Mouse (Mus musculus) layer of hippocampus, adult 9-11 months (tissue): ENCODE results near the gene Cyb5d1.
A peak's percentile ranks its signal among the peaks of the same experiment; 100 is the strongest.

ENCODE experiments used
- DNase-seq: peaks from one replicate; pipeline ENCODE4 v3.0.0; 2022

Cyb5d1 gene

GRCm38 (mm10) chr11:69377766-69378165, 17.7 kb downstream of the Cyb5d1 start:
- DNase-seq, result no peak

GRCm38 (mm10) chr11:69375646-69376045, 19.8 kb downstream of the Cyb5d1 start:
- no peak for DNase-seq

GRCm38 (mm10) chr11:69373223-69373965, 22.0 kb downstream of the Cyb5d1 start:
- DNase-seq, result no peak

- DNase-seq, result no peak
Observed at GRCm38 (mm10) chr11:69372780-69373170, 22.7 kb downstream of the Cyb5d1 start.

- DNase-seq, result peak; percentile 88
Observed at GRCm38 (mm10) chr11:69372056-69372779, 23.2 kb downstream of the Cyb5d1 start.

GRCm38 (mm10) chr11:69371601-69372000, 23.8 kb downstream of the Cyb5d1 start:
- no peak for DNase-seq

GRCm38 (mm10) chr11:69370817-69371215, 24.6 kb downstream of the Cyb5d1 start:
- no peak for DNase-seq

GRCm38 (mm10) chr11:69369990-69370816, 25.2 kb downstream of the Cyb5d1 start:
- no peak for DNase-seq

- no peak for DNase-seq
Observed at GRCm38 (mm10) chr11:69369215-69369989, 26.0 kb downstream of the Cyb5d1 start, which contains the start of gene Chd3. Gene Chd3 (minus strand): TSS chr11:69369406.

- no peak for DNase-seq
Observed at GRCm38 (mm10) chr11:69368356-69369214, 26.8 kb downstream of the Cyb5d1 start.

- DNase-seq, result no peak
Observed at GRCm38 (mm10) chr11:69367616-69368355, 27.6 kb downstream of the Cyb5d1 start.

GRCm38 (mm10) chr11:69366855-69367615, 28.4 kb downstream of the Cyb5d1 start:
- DNase-seq, result no peak

GRCm38 (mm10) chr11:69366157-69366854, 29.1 kb downstream of the Cyb5d1 start:
- DNase-seq, result peak; percentile 97

- no peak for DNase-seq
Observed at GRCm38 (mm10) chr11:69365722-69366121, 29.7 kb downstream of the Cyb5d1 start.

- peak; percentile 95 for DNase-seq
Observed at GRCm38 (mm10) chr11:69364910-69365309, 30.5 kb downstream of the Cyb5d1 start.

GRCm38 (mm10) chr11:69364376-69364775, 31.1 kb downstream of the Cyb5d1 start:
- DNase-seq, result no peak

- DNase-seq, result no peak
Observed at GRCm38 (mm10) chr11:69362479-69362878, 33.0 kb downstream of the Cyb5d1 start.

- DNase-seq, result no peak
Observed at GRCm38 (mm10) chr11:69362021-69362420, 33.4 kb downstream of the Cyb5d1 start.

GRCm38 (mm10) chr11:69357690-69358089, 37.7 kb downstream of the Cyb5d1 start:
- no peak for DNase-seq
